Mouse (Mus musculus) B cell, adult 2 months (primary cell): Measurements from ENCODE around the gene Gtpbp1.

Source experiments
- DNase-seq, 2 experiments: peaks; one replicate each; pipeline ENCODE4 v3.0.0; 2022

The Gtpbp1 gene

GRCm38 (mm10) chr15:79686046-79686869 is 4.4 kb upstream of the Gtpbp1 start:
- no peak for DNase-seq

- DNase-seq: no peak
Measured at GRCm38 (mm10) chr15:79687175-79687574, 3.5 kb upstream of the Gtpbp1 start.

GRCm38 (mm10) chr15:79687646-79688267 is 2.9 kb upstream of the Gtpbp1 start, which contains the start of gene Josd1:
Gene Josd1 (minus strand): TSS chr15:79687919.
- peak; percentile 98 to 99 for DNase-seq

GRCm38 (mm10) chr15:79688268-79688956 is 2.2 kb upstream of the Gtpbp1 start:
- no peak for DNase-seq

GRCm38 (mm10) chr15:79689662-79690425 is 801 bp upstream of the Gtpbp1 start:
- no peak for DNase-seq

- no peak for DNase-seq
Measured at GRCm38 (mm10) chr15:79691023-79691508, 421 bp downstream of the Gtpbp1 start.

GRCm38 (mm10) chr15:79692334-79692733 is 1.7 kb downstream of the Gtpbp1 start:
- DNase-seq: no peak

- DNase-seq: peak; percentile 27
Measured at GRCm38 (mm10) chr15:79693740-79694139, 3.1 kb downstream of the Gtpbp1 start.

- no peak for DNase-seq
Measured at GRCm38 (mm10) chr15:79694512-79694911, 3.9 kb downstream of the Gtpbp1 start.

- no peak for DNase-seq
Measured at GRCm38 (mm10) chr15:79695516-79695915, 4.9 kb downstream of the Gtpbp1 start.

GRCm38 (mm10) chr15:79696508-79696907 is 5.9 kb downstream of the Gtpbp1 start:
- DNase-seq: no peak

- DNase-seq: no peak
Measured at GRCm38 (mm10) chr15:79697011-79697410, 6.4 kb downstream of the Gtpbp1 start.

GRCm38 (mm10) chr15:79697558-79698187 is 7.0 kb downstream of the Gtpbp1 start:
- DNase-seq: no peak

GRCm38 (mm10) chr15:79706603-79707214 is 16.1 kb downstream of the Gtpbp1 start:
- no peak for DNase-seq

- DNase-seq: no peak
Measured at GRCm38 (mm10) chr15:79708229-79708822, 17.7 kb downstream of the Gtpbp1 start.

- no peak for DNase-seq
Measured at GRCm38 (mm10) chr15:79715646-79716045, 25.0 kb downstream of the Gtpbp1 start.

- DNase-seq: no peak
Measured at GRCm38 (mm10) chr15:79716710-79717109, 26.1 kb downstream of the Gtpbp1 start.

GRCm38 (mm10) chr15:79720267-79720666 is 29.6 kb downstream of the Gtpbp1 start:
- DNase-seq: no peak

- peak in 1 of 2 experiments; percentile 14 for DNase-seq
Measured at GRCm38 (mm10) chr15:79720796-79721195, 30.2 kb downstream of the Gtpbp1 start.

GRCm38 (mm10) chr15:79723439-79723838 is 32.8 kb downstream of the Gtpbp1 start:
- peak; percentile 64 to 70 for DNase-seq

GRCm38 (mm10) chr15:79725190-79725789 is 34.6 kb downstream of the Gtpbp1 start:
- peak in 1 of 2 experiments; percentile 13 for DNase-seq
